Mouse (Mus musculus): ENCODE results near the gene Nod1.

Gene Nod1

GRCm38 (mm10) chr6:54972111-54972928 is at the start of gene Nod1:
Nod1 (minus strand) TSS chr6:54972612.
- peak in 1 of 2 experiments; percentile 43 for DNase-seq (ENCODE audit: low read depth in 1 of 2, low spot score in 2 of 2)

GRCm38 (mm10) chr6:55021806-55022205 is 49.4 kb upstream of the Nod1 start:
- DNase-seq (ENCODE audit: low read depth in 1 of 2, low spot score in 2 of 2) = no peak

- DNase-seq (ENCODE audit: low read depth in 1 of 2, low spot score in 2 of 2) = no peak
Measured at GRCm38 (mm10) chr6:55018417-55018816, 46.0 kb upstream of the Nod1 start.

- no peak for DNase-seq (ENCODE audit: low read depth in 1 of 2, low spot score in 2 of 2)
Measured at GRCm38 (mm10) chr6:55016710-55017583, 44.5 kb upstream of the Nod1 start.

- no peak for DNase-seq (ENCODE audit: low read depth in 1 of 2, low spot score in 2 of 2)
Measured at GRCm38 (mm10) chr6:55016236-55016635, 43.8 kb upstream of the Nod1 start.

GRCm38 (mm10) chr6:55014184-55014583 is 41.8 kb upstream of the Nod1 start:
- DNase-seq (ENCODE audit: low read depth in 1 of 2, low spot score in 2 of 2) = no peak

GRCm38 (mm10) chr6:55012516-55012915 is 40.1 kb upstream of the Nod1 start:
- no peak for DNase-seq (ENCODE audit: low read depth in 1 of 2, low spot score in 2 of 2)

GRCm38 (mm10) chr6:55010330-55011091 is 38.1 kb upstream of the Nod1 start:
- DNase-seq (ENCODE audit: low read depth in 1 of 2, low spot score in 2 of 2) = no peak

GRCm38 (mm10) chr6:55009391-55010230 is 37.2 kb upstream of the Nod1 start:
- DNase-seq (ENCODE audit: low read depth in 1 of 2, low spot score in 2 of 2) = no peak

- DNase-seq (ENCODE audit: low read depth in 1 of 2, low spot score in 2 of 2) = no peak
Measured at GRCm38 (mm10) chr6:55008401-55008800, 36.0 kb upstream of the Nod1 start.

- DNase-seq (ENCODE audit: low read depth in 1 of 2, low spot score in 2 of 2) = no peak
Measured at GRCm38 (mm10) chr6:55003559-55003958, 31.1 kb upstream of the Nod1 start.

- no peak for DNase-seq (ENCODE audit: low read depth in 1 of 2, low spot score in 2 of 2)
Measured at GRCm38 (mm10) chr6:55002438-55002837, 30.0 kb upstream of the Nod1 start.

- DNase-seq (ENCODE audit: low read depth in 1 of 2, low spot score in 2 of 2) = no peak
Measured at GRCm38 (mm10) chr6:55001320-55001719, 28.9 kb upstream of the Nod1 start.

- DNase-seq (ENCODE audit: low read depth in 1 of 2, low spot score in 2 of 2) = no peak
Measured at GRCm38 (mm10) chr6:54997726-54998125, 25.3 kb upstream of the Nod1 start.

GRCm38 (mm10) chr6:54996361-54996760 is 23.9 kb upstream of the Nod1 start:
- no peak for DNase-seq (ENCODE audit: low read depth in 1 of 2, low spot score in 2 of 2)

GRCm38 (mm10) chr6:54992734-54993260 is 20.4 kb upstream of the Nod1 start, which contains the start of gene Ggct:
Ggct (minus strand) TSS chr6:54992950.
- DNase-seq (ENCODE audit: low read depth in 1 of 2, low spot score in 2 of 2) = peak; percentile 87 to 91

- DNase-seq (ENCODE audit: low read depth in 1 of 2, low spot score in 2 of 2) = no peak
Measured at GRCm38 (mm10) chr6:54992141-54992540, 19.7 kb upstream of the Nod1 start.

- no peak for DNase-seq (ENCODE audit: low read depth in 1 of 2, low spot score in 2 of 2)
Measured at GRCm38 (mm10) chr6:54991189-54991588, 18.8 kb upstream of the Nod1 start.

GRCm38 (mm10) chr6:54988141-54988540 is 15.7 kb upstream of the Nod1 start:
- DNase-seq (ENCODE audit: low read depth in 1 of 2, low spot score in 2 of 2) = no peak

- DNase-seq (ENCODE audit: low read depth in 1 of 2, low spot score in 2 of 2) = no peak
Measured at GRCm38 (mm10) chr6:54984096-54984495, 11.7 kb upstream of the Nod1 start.

Data from monocyte, adult 2 months (primary cell).